Mouse (Mus musculus) midbrain, embryonic 12.5 days (tissue): Measurements from ENCODE around the gene Car10. TPM values are rescaled to one million over a fixed set of nuclear protein-coding genes. Genes with fewer than 3 reads are reported as not detected.
A peak's percentile ranks its signal among the peaks of the same experiment; 100 is the strongest.

Source experiments
- ATAC-seq: fragments of 200-750 bp; cut with Nextera tagmentation; 2 replicates; pipeline ENCODE4 v1.8.0; 2017; ENCODE audit warnings: low read depth, moderate TSS enrichment, moderate library complexity; ENCODE audit not compliant: low FRiP score
- H3K27ac ChIP-seq: fragments of 300-500 bp; sonication (generic); replicated peaks from 2 replicates; pipeline ENCODE4 v1.5.1; 2016; ENCODE audit warnings: mild to moderate bottlenecking
- H3K27me3 ChIP-seq: fragments of 300-500 bp; sonication (generic); 2 replicates; pipeline ENCODE4 v1.6.1; 2016; ENCODE audit warnings: mild to moderate bottlenecking
- H3K36me3 ChIP-seq: fragments of 300-500 bp; sonication (generic); 2 replicates; pipeline ENCODE4 v1.6.1; 2016
- H3K4me1 ChIP-seq: fragments of 300-500 bp; sonication (generic); 2 replicates; pipeline ENCODE4 v1.6.1; 2016
- H3K4me2 ChIP-seq: fragments of 300-500 bp; sonication (generic); replicated peaks from 2 replicates; pipeline ENCODE4 v1.6.1; 2016; ENCODE audit warnings: mild to moderate bottlenecking, moderate library complexity
- H3K4me3 ChIP-seq: fragments of 300-500 bp; sonication (generic); 2 replicates; pipeline ENCODE4 v1.5.1; 2016; ENCODE audit warnings: mild to moderate bottlenecking
- H3K9ac ChIP-seq: fragments of 300-500 bp; sonication (generic); replicated peaks from 2 replicates; pipeline ENCODE4 v1.6.1; 2016; ENCODE audit warnings: mild to moderate bottlenecking, moderate library complexity
- H3K9me3 ChIP-seq: fragments of 300-500 bp; sonication (generic); 2 replicates; pipeline ENCODE4 v1.6.1; 2016; ENCODE audit warnings: mild to moderate bottlenecking
- WGBS: fragments of 180-500 bp; shearing (Covaris S2); methylation state at CpG from one replicate; pipeline ENCODE4 v1.1.7; 2016; 5-methylcytosine and 5-hydroxymethylcytosine counted together
- polyA plus RNA-seq: library from polyadenylated mRNA; unstranded; fragments of >200 nt; fragmentation: Nextera tagmentation; extraction: Ambion mirVana; gene quantifications from 2 replicates; pipeline ENCODE4 v1.2.1, GENCODE M21; 2016

Gene Car10
- polyA plus RNA-seq, 1 experiment from 2014 or later, result 4.6 TPM

DNA sequence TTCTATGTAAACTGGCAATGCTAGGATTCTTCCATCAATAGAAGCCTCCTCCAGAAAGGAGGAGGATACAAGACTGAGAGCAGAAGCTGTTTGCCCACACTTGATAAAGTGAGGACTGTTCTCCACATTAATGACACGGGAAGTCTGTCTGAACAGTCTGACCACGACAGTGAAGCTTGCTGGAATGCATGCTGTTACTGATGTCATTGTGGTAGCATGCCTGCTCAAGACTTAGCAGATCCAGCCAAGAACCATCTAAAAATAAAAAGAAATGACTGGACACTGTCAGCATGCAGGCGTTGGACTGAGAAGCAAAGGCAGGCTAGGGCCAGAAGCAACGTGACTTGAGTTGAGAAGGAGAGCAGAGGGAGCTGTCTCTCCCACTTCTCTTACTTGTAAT lies 87.6 kb downstream of the Car10 start:
- no peak overlapping the region for H3K9ac ChIP-seq

DNA sequence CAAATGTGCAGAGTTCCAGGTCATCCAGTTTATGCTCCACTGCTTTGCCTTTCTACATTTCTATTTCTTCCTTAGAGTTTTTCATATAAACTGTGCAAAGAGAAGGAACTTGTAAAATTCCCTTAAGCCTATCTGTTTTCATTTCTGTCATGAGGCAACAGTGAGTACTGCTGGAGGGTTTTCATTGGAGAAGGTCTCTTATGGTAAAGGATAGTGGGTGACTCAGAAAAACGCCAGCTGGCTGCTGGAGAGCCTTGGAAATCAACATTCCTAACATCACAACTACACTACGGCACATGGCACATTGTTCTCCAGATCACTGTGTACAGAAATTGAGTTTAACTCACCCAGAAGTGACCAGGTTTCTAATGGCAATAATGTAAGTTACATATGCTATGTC lies 88.3 kb downstream of the Car10 start:
- ATAC-seq, result no peak
- WGBS, result 89% methylated on average over 2 of the region's 2 CpGs

More for the DNA sequence above, 87.6 kb downstream of the Car10 start:
- Histone ChIP-seq H3K27ac (no peak overlapping the region), H3K4me3 (no peak overlapping the region), H3K4me2 (no peak overlapping the region), H3K4me1 (no peaks in the 10 kb centered on the region), H3K36me3 (no peaks in the 10 kb centered on the region), H3K9me3 (no peaks in the 10 kb centered on the region), H3K27me3 (no peaks in the 10 kb centered on the region)
- WGBS, result 87% methylated on average over 4 of the region's 4 CpGs
- ATAC-seq, result no peak

DNA sequence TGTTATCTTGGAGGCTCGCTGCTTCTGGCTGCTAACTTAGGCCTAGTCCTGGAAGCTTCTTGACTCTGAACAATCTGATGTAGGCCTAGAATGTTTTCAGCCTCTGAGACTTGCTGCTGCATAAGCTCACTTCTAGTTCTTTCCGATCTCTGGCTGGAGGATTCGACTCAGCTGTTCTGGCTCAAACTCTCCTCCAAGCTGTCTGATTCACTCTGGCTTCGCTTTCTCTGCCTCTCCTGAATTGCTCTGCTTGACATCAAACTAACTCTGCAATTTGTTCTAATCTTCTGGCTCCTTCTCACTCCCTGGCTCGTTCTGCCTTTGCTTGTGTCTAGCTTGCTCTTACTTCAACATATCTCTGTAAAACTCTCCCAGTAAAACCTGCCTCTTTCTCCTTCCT lies 90.8 kb downstream of the Car10 start:
- no peaks in the 10 kb centered on the region for H3K4me1 ChIP-seq
- ATAC-seq, result no peak
- no peaks in the 10 kb centered on the region for H3K9me3 ChIP-seq
- H3K4me2 ChIP-seq, result no peak overlapping the region
- H3K27ac ChIP-seq, result no peak overlapping the region
- H3K4me3 ChIP-seq, result no peak overlapping the region
- no peak overlapping the region for H3K9ac ChIP-seq
- H3K27me3 ChIP-seq, result no peaks in the 10 kb centered on the region
- no peaks in the 10 kb centered on the region for H3K36me3 ChIP-seq
- WGBS, result 89% methylated on average over 5 of the region's 5 CpGs

More for the DNA sequence above, 88.3 kb downstream of the Car10 start:
- no peak overlapping the region for H3K4me2 ChIP-seq
- H3K27ac ChIP-seq, result no peak overlapping the region
- H3K9ac ChIP-seq, result no peak overlapping the region
- H3K4me3 ChIP-seq, result no peak overlapping the region
- no peaks in the 10 kb centered on the region for H3K36me3 ChIP-seq
- H3K9me3 ChIP-seq, result no peaks in the 10 kb centered on the region
- no peaks in the 10 kb centered on the region for H3K4me1 ChIP-seq
- H3K27me3 ChIP-seq, result no peaks in the 10 kb centered on the region

DNA sequence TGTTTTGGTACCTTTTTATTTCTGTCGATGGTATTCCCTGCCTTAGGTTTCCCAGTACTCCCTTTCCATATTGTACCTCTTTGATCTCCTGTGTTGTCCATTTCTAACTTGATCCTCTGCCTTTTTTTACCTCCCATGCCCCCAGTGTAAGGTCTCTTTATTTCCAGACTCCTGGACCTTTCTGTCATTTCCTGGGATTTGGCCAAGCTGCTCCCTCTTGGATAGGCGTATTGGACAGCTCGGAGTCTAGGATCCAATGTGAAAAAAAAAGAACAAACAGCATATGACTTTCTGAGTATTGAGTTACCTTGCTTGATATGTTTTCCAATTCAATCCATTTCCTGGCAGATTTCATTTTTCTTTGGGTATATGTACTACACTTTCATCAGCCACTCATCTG lies 102.2 kb downstream of the Car10 start:
- Histone ChIP-seq H3K9ac (no peak overlapping the region), H3K27ac (no peak overlapping the region), H3K27me3 (no peaks in the 10 kb centered on the region), H3K4me3 (no peak overlapping the region), H3K9me3 (no peaks in the 10 kb centered on the region), H3K4me1 (no peaks in the 10 kb centered on the region), H3K36me3 (no peaks in the 10 kb centered on the region), H3K4me2 (no peak overlapping the region)
- WGBS, result 91% methylated on average over 3 of the region's 3 CpGs
- no peak for ATAC-seq

- ATAC-seq, result no peak
- no peak overlapping the region for H3K4me3 ChIP-seq
- no peaks in the 10 kb centered on the region for H3K36me3 ChIP-seq
- H3K27ac ChIP-seq, result no peak overlapping the region
- H3K27me3 ChIP-seq, result no peaks in the 10 kb centered on the region
- no peak overlapping the region for H3K9ac ChIP-seq
- H3K4me1 ChIP-seq, result no peaks in the 10 kb centered on the region
- no peaks in the 10 kb centered on the region for H3K9me3 ChIP-seq
- no peak overlapping the region for H3K4me2 ChIP-seq
These were observed 119.6 kb downstream of the Car10 start for GRCm38 (mm10) chr11:93217457-93217856.

GRCm38 (mm10) chr11:93230057-93230456 lies 132.2 kb downstream of the Car10 start:
- no peak for ATAC-seq
- no peak overlapping the region for H3K4me2 ChIP-seq
- no peak overlapping the region for H3K27ac ChIP-seq
- no peaks in the 10 kb centered on the region for H3K27me3 ChIP-seq
- H3K4me3 ChIP-seq, result no peak overlapping the region
- H3K9me3 ChIP-seq, result no peaks in the 10 kb centered on the region
- no peaks in the 10 kb centered on the region for H3K4me1 ChIP-seq
- no peaks in the 10 kb centered on the region for H3K36me3 ChIP-seq
- no peak overlapping the region for H3K9ac ChIP-seq

DNA sequence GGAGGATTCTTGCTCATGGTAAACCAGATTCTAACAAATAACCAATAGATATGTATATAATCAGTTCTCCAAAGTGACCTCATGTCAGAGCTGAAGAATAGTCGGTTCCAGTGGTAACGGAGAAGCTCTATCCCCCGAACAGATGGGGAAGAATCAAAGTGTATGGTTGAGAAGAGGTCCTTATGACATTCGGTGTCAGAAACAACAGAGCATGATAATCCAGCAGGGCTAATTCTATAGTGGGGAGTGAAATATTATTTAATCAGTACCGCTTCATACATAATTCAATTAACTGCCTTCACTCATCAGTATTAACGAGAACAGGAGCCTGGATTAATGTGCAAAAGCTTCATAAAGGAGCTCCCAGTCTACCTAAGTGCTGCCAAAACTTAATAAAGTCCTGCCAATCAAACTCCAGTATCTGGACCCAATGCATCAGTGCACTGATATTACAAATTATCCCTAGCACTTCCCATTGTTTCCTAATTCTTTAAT lies 152.0 kb downstream of the Car10 start:
- ATAC-seq, result no peak
- no peak overlapping the region for H3K4me2 ChIP-seq
- H3K27ac ChIP-seq, result no peak overlapping the region
- H3K4me3 ChIP-seq, result no peak overlapping the region
- H3K9ac ChIP-seq, result no peak overlapping the region
- H3K36me3 ChIP-seq, result no peaks in the 10 kb centered on the region
- no peaks in the 10 kb centered on the region for H3K27me3 ChIP-seq
- H3K9me3 ChIP-seq, result no peaks in the 10 kb centered on the region
- H3K4me1 ChIP-seq, result no peaks in the 10 kb centered on the region
- WGBS, result 72% methylated on average over 6 of the region's 6 CpGs

- Histone ChIP-seq H3K4me2 (no peak overlapping the region), H3K9me3 (no peaks in the 10 kb centered on the region), H3K4me1 (no peaks in the 10 kb centered on the region), H3K27me3 (no peaks in the 10 kb centered on the region), H3K27ac (no peak overlapping the region), H3K36me3 (no peaks in the 10 kb centered on the region), H3K4me3 (no peak overlapping the region), H3K9ac (no peak overlapping the region)
- 70% methylated on average over 5 of the region's 5 CpGs for WGBS
- ATAC-seq, result no peak
These were observed 153.9 kb downstream of the Car10 start for GRCm38 (mm10) chr11:93251766-93252165.

GRCm38 (mm10) chr11:93263979-93264378 lies 166.2 kb downstream of the Car10 start:
- H3K27me3 ChIP-seq, result no peaks in the 10 kb centered on the region
- H3K4me2 ChIP-seq, result no peak overlapping the region
- no peak overlapping the region for H3K4me3 ChIP-seq
- no peaks in the 10 kb centered on the region for H3K9me3 ChIP-seq
- no peaks in the 10 kb centered on the region for H3K36me3 ChIP-seq
- ATAC-seq, result no peak
- WGBS, result 76% methylated on average over 3 of the region's 3 CpGs
- no peaks in the 10 kb centered on the region for H3K4me1 ChIP-seq
- H3K27ac ChIP-seq, result no peak overlapping the region
- H3K9ac ChIP-seq, result no peak overlapping the region

DNA sequence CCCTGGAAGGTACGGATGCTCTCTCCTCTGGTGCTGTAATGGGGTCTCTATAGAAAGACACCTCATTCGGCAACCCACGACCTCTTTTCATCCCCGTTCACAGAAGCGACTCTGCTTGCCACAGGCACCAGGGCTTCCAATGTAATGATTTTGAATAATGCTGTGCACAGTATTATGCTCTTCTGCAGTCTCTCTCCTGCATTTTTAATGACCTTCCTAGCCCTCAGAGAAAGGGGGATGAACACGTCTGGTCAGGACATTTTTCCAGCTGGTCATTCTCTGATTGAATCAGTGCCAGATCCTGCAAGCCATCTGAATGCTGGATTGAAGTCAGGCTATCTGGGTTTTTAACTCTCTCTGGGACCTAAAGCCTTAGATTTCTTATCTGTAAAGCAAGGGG lies 174.2 kb downstream of the Car10 start:
- peak; percentile 49; the same call in 1 of the 2 replicates for ATAC-seq
- 46% methylated on average over 6 of the region's 6 CpGs for WGBS

DNA sequence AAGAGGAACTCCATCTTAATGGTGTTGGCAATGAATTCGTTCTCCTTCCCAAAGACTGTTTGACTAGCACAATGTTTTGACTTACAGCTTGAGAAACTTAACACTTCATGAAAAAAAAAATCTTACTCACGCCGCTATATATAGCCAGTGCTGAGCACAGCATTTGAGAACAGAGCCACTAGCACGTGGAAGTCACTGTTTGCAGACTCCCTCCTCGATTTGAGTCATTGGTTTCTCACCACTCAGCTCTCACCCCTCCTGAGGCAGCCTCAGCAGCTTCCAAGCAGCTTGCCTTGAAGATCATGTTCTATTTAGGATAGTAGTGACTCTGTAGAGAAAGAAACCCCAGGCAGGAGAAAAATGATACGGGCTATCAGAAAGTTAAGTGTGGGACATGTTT lies 176.1 kb downstream of the Car10 start:
- 73% methylated on average over 6 of the region's 6 CpGs for WGBS
- H3K9ac ChIP-seq, result no peak overlapping the region
- no peaks in the 10 kb centered on the region for H3K36me3 ChIP-seq
- H3K4me3 ChIP-seq, result no peak overlapping the region
- no peak overlapping the region for H3K27ac ChIP-seq
- H3K27me3 ChIP-seq, result no peaks in the 10 kb centered on the region
- no peak for ATAC-seq
- H3K9me3 ChIP-seq, result no peaks in the 10 kb centered on the region
- H3K4me2 ChIP-seq, result no peak overlapping the region
- 0 out of 2 replicates have a peak, but pooled peaks cover 6% of the 10 kb centered on the region for H3K4me1 ChIP-seq

More for the DNA sequence above, 174.2 kb downstream of the Car10 start:
- no peak overlapping the region for H3K9ac ChIP-seq
- no peak overlapping the region for H3K27ac ChIP-seq
- 0 out of 2 replicates have a peak, but pooled peaks cover 6% of the 10 kb centered on the region for H3K4me1 ChIP-seq
- no peaks in the 10 kb centered on the region for H3K36me3 ChIP-seq
- no peaks in the 10 kb centered on the region for H3K27me3 ChIP-seq
- H3K9me3 ChIP-seq, result no peaks in the 10 kb centered on the region
- H3K4me3 ChIP-seq, result no peak overlapping the region
- 0 out of 2 replicates have a peak overlapping the region, but pooled peaks have one; percentile 14 for H3K4me2 ChIP-seq

- no peak for ATAC-seq
- H3K27me3 ChIP-seq, result no peaks in the 10 kb centered on the region
- H3K4me3 ChIP-seq, result no peak overlapping the region
- WGBS, result 100% methylated on average over 1 of the region's 1 CpGs
- H3K27ac ChIP-seq, result no peak overlapping the region
- H3K4me1 ChIP-seq, result no peaks in the 10 kb centered on the region
- no peaks in the 10 kb centered on the region for H3K36me3 ChIP-seq
- H3K9ac ChIP-seq, result no peak overlapping the region
- H3K4me2 ChIP-seq, result no peak overlapping the region
- H3K9me3 ChIP-seq, result no peaks in the 10 kb centered on the region
These were observed 195.8 kb downstream of the Car10 start for GRCm38 (mm10) chr11:93293661-93294060.

DNA sequence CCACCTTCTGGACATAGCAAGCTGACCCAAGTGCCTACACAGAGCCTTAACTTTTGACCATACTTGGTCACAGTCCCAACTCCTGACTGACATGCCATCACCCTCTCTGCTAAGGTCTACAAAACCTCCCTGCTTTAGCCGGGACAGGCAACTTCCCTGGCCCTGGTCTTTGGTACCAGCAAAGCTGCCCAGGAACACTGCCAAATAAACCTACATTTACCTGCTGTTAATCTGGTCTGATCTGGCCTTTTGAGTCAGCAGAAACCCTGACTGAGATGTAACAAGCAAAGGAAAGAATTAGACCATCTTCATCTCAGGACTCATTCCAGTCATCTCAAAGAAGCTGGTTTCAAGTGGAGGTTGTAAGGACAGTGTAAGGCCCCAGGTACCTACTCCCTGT lies 212.2 kb downstream of the Car10 start:
- H3K27me3 ChIP-seq, result no peaks in the 10 kb centered on the region
- no peaks in the 10 kb centered on the region for H3K4me1 ChIP-seq
- no peak for ATAC-seq
- no peaks in the 10 kb centered on the region for H3K9me3 ChIP-seq
- H3K4me3 ChIP-seq, result no peak overlapping the region
- H3K9ac ChIP-seq, result no peak overlapping the region
- WGBS, result 95% methylated on average over 1 of the region's 1 CpGs
- H3K36me3 ChIP-seq, result no peaks in the 10 kb centered on the region
- H3K4me2 ChIP-seq, result no peak overlapping the region
- H3K27ac ChIP-seq, result no peak overlapping the region
